Mouse (Mus musculus): ENCODE results near the gene Pts. TPM values are rescaled to one million over a fixed set of nuclear protein-coding genes. Genes with fewer than 3 reads are reported as not detected.

Gene Pts
- polyA plus RNA-seq, 1 experiment, result 29.4 TPM

- no peaks in the 10 kb centered on the region for H3K79me2 ChIP-seq (ENCODE audit: control insufficient read depth, insufficient read depth)
- no peak overlapping the region for H3ac ChIP-seq (ENCODE audit: control insufficient read depth, insufficient read length)
- H3K4me2 ChIP-seq (ENCODE audit: low read depth), result peak overlapping the region; percentile 14
- H3K4me3 ChIP-seq, result no peak overlapping the region
- no peak for TF ChIP-seq MYOG (IDR thresholded peaks at IDR 0.05; ENCODE audit: control insufficient read depth in 1 of 3, insufficient read depth in 1 of 3, insufficient read length in 2 of 3, low read depth in 2 of 3)
- TF ChIP-seq MYOD1 (IDR thresholded peaks at IDR 0.05; ENCODE audit: control insufficient read depth in 1 of 3, insufficient read length in 2 of 3, low read depth in 2 of 3), result peak in 2 of 3 experiments; percentile 14 to 26
- H3K36me3 ChIP-seq (ENCODE audit: control insufficient read depth, insufficient read depth), result no peaks in the 10 kb centered on the region
- H3K27me3 ChIP-seq (ENCODE audit: control insufficient read depth, insufficient read depth, insufficient read length), result no peaks in the 10 kb centered on the region
Observed at GRCm38 (mm10) chr9:50565173-50565572, 36.6 kb upstream of the Pts start.

DNA sequence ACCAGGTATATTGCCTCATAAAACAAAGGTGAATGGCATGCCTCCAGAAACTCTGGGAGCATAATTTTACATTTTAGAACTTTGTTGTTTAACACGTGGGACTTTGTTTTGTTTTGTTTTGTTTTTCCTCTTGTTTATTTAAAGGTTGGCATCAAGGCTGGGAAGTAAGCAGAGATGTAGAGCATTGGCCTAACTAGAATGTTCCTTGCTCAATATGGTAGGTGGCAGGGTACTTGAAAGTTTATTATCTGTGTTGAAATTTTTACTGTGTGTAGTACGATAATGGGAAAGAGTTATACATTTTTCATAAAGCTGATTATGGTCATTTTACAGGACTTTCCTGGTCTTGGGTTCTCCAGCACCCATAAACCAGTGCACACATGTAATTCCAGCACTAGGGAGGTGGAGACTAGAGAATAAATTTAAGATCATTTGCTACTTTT lies 33.4 kb upstream of the Pts start:
- Histone ChIP-seq H3K36me3 (ENCODE audit: control insufficient read depth, insufficient read depth) (no peaks in the 10 kb centered on the region), H3K79me2 (ENCODE audit: control insufficient read depth, insufficient read depth) (no peaks in the 10 kb centered on the region), H3K4me2 (ENCODE audit: low read depth) (no peak overlapping the region), H3K4me3 (no peak overlapping the region), H3ac (ENCODE audit: control insufficient read depth, insufficient read length) (no peak overlapping the region), H3K27me3 (ENCODE audit: control insufficient read depth, insufficient read depth, insufficient read length) (no peaks in the 10 kb centered on the region)
- TF ChIP-seq TCF12 (IDR thresholded peaks at IDR 0.05; ENCODE audit: insufficient read depth, poor library complexity, severe bottlenecking) (no peak), REST (IDR thresholded peaks at IDR 0.05; ENCODE audit: insufficient read depth, insufficient read length) (no peak), E2F4 (IDR thresholded peaks at IDR 0.05; ENCODE audit: insufficient read depth) (no peak), MYOG (IDR thresholded peaks at IDR 0.05; ENCODE audit: control insufficient read depth in 1 of 3, insufficient read depth in 1 of 3, insufficient read length in 2 of 3, low read depth in 2 of 3) (no peak), POLR2AphosphoS2 (IDR thresholded peaks at IDR 0.05; ENCODE audit: insufficient read length, low read depth) (no peak), POLR2A (IDR thresholded peaks at IDR 0.05; ENCODE audit: insufficient read length, low read depth) (no peak), MAX (IDR thresholded peaks at IDR 0.05; ENCODE audit: low read depth) (no peak), SRF (IDR thresholded peaks at IDR 0.05; ENCODE audit: control insufficient read depth, insufficient read length, low read depth) (no peak)

- no peak within 1 kb of the TSS for H3K4me3 ChIP-seq
- H3K4me2 ChIP-seq (ENCODE audit: low read depth), result no peak within 1 kb of the TSS
- no peaks in the 10 kb centered on the region for H3K36me3 ChIP-seq (ENCODE audit: control insufficient read depth, insufficient read depth)
- H3K27me3 ChIP-seq (ENCODE audit: control insufficient read depth, insufficient read depth, insufficient read length), result no peaks in the 10 kb centered on the region
- TF ChIP-seq CEBPB (IDR thresholded peaks at IDR 0.05; ENCODE audit: insufficient read depth, poor library complexity, severe bottlenecking) (no peak), POLR2A (IDR thresholded peaks at IDR 0.05; ENCODE audit: insufficient read length, low read depth) (no peak), MYOD1 (IDR thresholded peaks at IDR 0.05; ENCODE audit: control insufficient read depth in 1 of 3, insufficient read length in 2 of 3, low read depth in 2 of 3) (no peak), SRF (IDR thresholded peaks at IDR 0.05; ENCODE audit: control insufficient read depth, insufficient read length, low read depth) (no peak), TCF3 (IDR thresholded peaks at IDR 0.05; ENCODE audit: insufficient read length, low read depth) (no peak), MAX (IDR thresholded peaks at IDR 0.05; ENCODE audit: low read depth) (no peak), MYOG (IDR thresholded peaks at IDR 0.05; ENCODE audit: control insufficient read depth in 1 of 3, insufficient read depth in 1 of 3, insufficient read length in 2 of 3, low read depth in 2 of 3) (no peak), REST (IDR thresholded peaks at IDR 0.05; ENCODE audit: insufficient read depth, insufficient read length) (no peak), TCF12 (IDR thresholded peaks at IDR 0.05; ENCODE audit: insufficient read depth, poor library complexity, severe bottlenecking) (no peak), USF1 (IDR thresholded peaks at IDR 0.05; ENCODE audit: low read depth) (no peak), POLR2AphosphoS2 (IDR thresholded peaks at IDR 0.05; ENCODE audit: insufficient read length, low read depth) (no peak), E2F4 (IDR thresholded peaks at IDR 0.05; ENCODE audit: insufficient read depth) (no peak)
- no peak within 1 kb of the TSS for H3ac ChIP-seq (ENCODE audit: control insufficient read depth, insufficient read length)
- no peaks in the 10 kb centered on the region for H3K79me2 ChIP-seq (ENCODE audit: control insufficient read depth, insufficient read depth)
Observed at GRCm38 (mm10) chr9:50561145-50561917, 32.8 kb upstream of the Pts start, which contains the start of gene Tex12. Gene Tex12 (minus strand): TSS chr9:50561325.

GRCm38 (mm10) chr9:50555094-50555446 lies 26.5 kb upstream of the Pts start, which contains the start of gene Bco2:
Gene Bco2 (minus strand): TSS chr9:50555181.
- Histone ChIP-seq H3ac (ENCODE audit: control insufficient read depth, insufficient read length) (no peak within 1 kb of the TSS), H3K36me3 (ENCODE audit: control insufficient read depth, insufficient read depth) (no peaks in the 10 kb centered on the region), H3K4me3 (peak within 1 kb of the TSS; percentile 11), H3K27me3 (ENCODE audit: control insufficient read depth, insufficient read depth, insufficient read length) (no peaks in the 10 kb centered on the region), H3K4me2 (ENCODE audit: low read depth) (peak within 1 kb of the TSS; percentile 74), H3K79me2 (ENCODE audit: control insufficient read depth, insufficient read depth) (no peaks in the 10 kb centered on the region)
- TF ChIP-seq MAX (IDR thresholded peaks at IDR 0.05; ENCODE audit: low read depth) (no peak), USF1 (IDR thresholded peaks at IDR 0.05; ENCODE audit: low read depth) (no peak), TCF3 (IDR thresholded peaks at IDR 0.05; ENCODE audit: insufficient read length, low read depth) (no peak), MYOD1 (IDR thresholded peaks at IDR 0.05; ENCODE audit: control insufficient read depth in 1 of 3, insufficient read length in 2 of 3, low read depth in 2 of 3) (no peak), CEBPB (IDR thresholded peaks at IDR 0.05; ENCODE audit: insufficient read depth, poor library complexity, severe bottlenecking) (no peak), POLR2AphosphoS2 (IDR thresholded peaks at IDR 0.05; ENCODE audit: insufficient read length, low read depth) (no peak), MYOG (IDR thresholded peaks at IDR 0.05; ENCODE audit: control insufficient read depth in 1 of 3, insufficient read depth in 1 of 3, insufficient read length in 2 of 3, low read depth in 2 of 3) (no peak), POLR2A (IDR thresholded peaks at IDR 0.05; ENCODE audit: insufficient read length, low read depth) (no peak), REST (IDR thresholded peaks at IDR 0.05; ENCODE audit: insufficient read depth, insufficient read length) (no peak), E2F4 (IDR thresholded peaks at IDR 0.05; ENCODE audit: insufficient read depth) (no peak), TCF12 (IDR thresholded peaks at IDR 0.05; ENCODE audit: insufficient read depth, poor library complexity, severe bottlenecking) (no peak), SRF (IDR thresholded peaks at IDR 0.05; ENCODE audit: control insufficient read depth, insufficient read length, low read depth) (no peak)

Measured in myocyte (in vitro differentiated cells).